Mouse (Mus musculus) small intestine, adult 2 months (tissue): ENCODE results near the gene Lpgat1. TPM values are rescaled to one million over a fixed set of nuclear protein-coding genes. Genes with fewer than 3 reads are reported as not detected.

Source experiments
- H3K27ac ChIP-seq: fragments of 200-500 bp; 2 replicates; pipeline ENCODE4 v1.5.1; 2012; ENCODE audit warnings: low read depth, low read length, control low read depth, inconsistent platforms; ENCODE audit not compliant: insufficient read depth
- H3K27me3 ChIP-seq: fragments of 200-500 bp; 2 replicates; pipeline ENCODE4 v1.6.1; 2012; ENCODE audit warnings: mild to moderate bottlenecking, moderate library complexity, low read length, inconsistent platforms; ENCODE audit not compliant: control insufficient read depth, insufficient read depth
- H3K36me3 ChIP-seq: fragments of 200-500 bp; 2 replicates; pipeline ENCODE4 v1.6.1; 2012; ENCODE audit warnings: mild to moderate bottlenecking, low read length, control low read depth, inconsistent platforms; ENCODE audit not compliant: control insufficient read depth, insufficient read depth
- H3K4me1 ChIP-seq: fragments of 200-500 bp; 2 replicates; pipeline ENCODE4 v1.6.1; 2012; ENCODE audit warnings: low read length, inconsistent platforms, mixed read lengths; ENCODE audit not compliant: control insufficient read depth, insufficient read depth, insufficient read length
- H3K4me3 ChIP-seq: fragments of 200-500 bp; 2 replicates; pipeline ENCODE4 v1.5.1; 2012; ENCODE audit warnings: low read depth, mild to moderate bottlenecking, control low read depth, inconsistent platforms, low read length, moderate library complexity
- CTCF ChIP-seq: fragments of 200-500 bp; IDR thresholded peaks from 2 replicates; pipeline ENCODE4 v1.5.1; 2012; ENCODE audit warnings: low read depth, mild to moderate bottlenecking, control low read depth, inconsistent platforms, low read length, moderate library complexity, mixed read lengths; ENCODE audit not compliant: insufficient replicate concordance, insufficient read length; ENCODE audit errors: extremely low read depth
- POLR2A ChIP-seq: fragments of 200-500 bp; IDR thresholded peaks from 2 replicates; pipeline ENCODE4 v1.6.1; 2012; ENCODE audit warnings: low read depth, mild to moderate bottlenecking, control low read depth, inconsistent platforms, low read length, moderate library complexity
- WGBS: fragments of 180-500 bp; shearing (Covaris S2); methylation state at CpG from one replicate; pipeline ENCODE4 v1.1.7; 2018; 5-methylcytosine and 5-hydroxymethylcytosine counted together
- polyA plus RNA-seq: library from polyadenylated mRNA; depleted of rRNA; stranded (reverse); fragments of >200 nt; gene quantifications from 2 replicates; pipeline ENCODE4 v1.2.3, GENCODE M21; 2012

Gene Lpgat1
- polyA plus RNA-seq, 1 experiment: 20.1 TPM

GRCm38 (mm10) chr1:191756520-191757199 is 39.0 kb downstream of the Lpgat1 start:
- no peak overlapping the region for H3K27ac ChIP-seq
- H3K27me3 ChIP-seq: no peaks in the 10 kb centered on the region
- 86% methylated on average over 3 of the region's 3 CpGs for WGBS
- H3K4me1 ChIP-seq: no peaks in the 10 kb centered on the region
- H3K4me3 ChIP-seq: no peak overlapping the region
- no peak for TF ChIP-seq CTCF
- no peak for TF ChIP-seq POLR2A
- peaks cover 46% of the 10 kb centered on the region for H3K36me3 ChIP-seq

GRCm38 (mm10) chr1:191774106-191774505 is 56.5 kb downstream of the Lpgat1 start:
- 64% methylated on average over 5 of the region's 5 CpGs for WGBS
- no peaks in the 10 kb centered on the region for H3K27me3 ChIP-seq
- H3K4me3 ChIP-seq: no peak overlapping the region
- no peaks in the 10 kb centered on the region for H3K4me1 ChIP-seq
- no peak for TF ChIP-seq CTCF
- no peak for TF ChIP-seq POLR2A
- H3K27ac ChIP-seq: no peak overlapping the region
- H3K36me3 ChIP-seq: peaks cover 57% of the 10 kb centered on the region

GRCm38 (mm10) chr1:191775116-191775515 is 57.5 kb downstream of the Lpgat1 start:
- TF ChIP-seq POLR2A (no peak), CTCF (no peak)
- Histone ChIP-seq H3K4me1 (no peaks in the 10 kb centered on the region), H3K4me3 (no peak overlapping the region), H3K36me3 (peaks cover 61% of the 10 kb centered on the region), H3K27me3 (no peaks in the 10 kb centered on the region), H3K27ac (no peak overlapping the region)
- WGBS: 77% methylated on average over 8 of the region's 8 CpGs

GRCm38 (mm10) chr1:191777521-191777920 is 59.9 kb downstream of the Lpgat1 start:
- TF ChIP-seq POLR2A: no peak
- no peak for TF ChIP-seq CTCF
- H3K27me3 ChIP-seq: no peaks in the 10 kb centered on the region
- H3K27ac ChIP-seq: no peak overlapping the region
- 90% methylated on average over 8 of the region's 8 CpGs for WGBS
- no peaks in the 10 kb centered on the region for H3K4me1 ChIP-seq
- H3K4me3 ChIP-seq: no peak overlapping the region
- H3K36me3 ChIP-seq: peaks cover 63% of the 10 kb centered on the region

GRCm38 (mm10) chr1:191780470-191780869 is 62.8 kb downstream of the Lpgat1 start:
- peaks cover 51% of the 10 kb centered on the region for H3K36me3 ChIP-seq
- no peak overlapping the region for H3K27ac ChIP-seq
- H3K4me1 ChIP-seq: no peaks in the 10 kb centered on the region
- no peak overlapping the region for H3K4me3 ChIP-seq
- no peaks in the 10 kb centered on the region for H3K27me3 ChIP-seq
- TF ChIP-seq CTCF (no peak), POLR2A (no peak)
- 86% methylated on average over 1 of the region's 1 CpGs for WGBS

GRCm38 (mm10) chr1:191785108-191785507 is 67.5 kb downstream of the Lpgat1 start:
- no peak for TF ChIP-seq POLR2A
- no peak for TF ChIP-seq CTCF
- no peaks in the 10 kb centered on the region for H3K27me3 ChIP-seq
- H3K4me1 ChIP-seq: no peaks in the 10 kb centered on the region
- no peak overlapping the region for H3K27ac ChIP-seq
- H3K36me3 ChIP-seq: peaks cover 13% of the 10 kb centered on the region
- no peak overlapping the region for H3K4me3 ChIP-seq
- 30% methylated on average over 11 of the region's 11 CpGs for WGBS

GRCm38 (mm10) chr1:191786255-191786654 is 68.6 kb downstream of the Lpgat1 start:
- peaks cover 4% of the 10 kb centered on the region for H3K36me3 ChIP-seq
- no peak overlapping the region for H3K27ac ChIP-seq
- H3K4me3 ChIP-seq: no peak overlapping the region
- no peak for TF ChIP-seq POLR2A
- no peak for TF ChIP-seq CTCF
- no peaks in the 10 kb centered on the region for H3K4me1 ChIP-seq
- no peaks in the 10 kb centered on the region for H3K27me3 ChIP-seq
- 56% methylated on average over 6 of the region's 6 CpGs for WGBS
